Mouse (Mus musculus): ENCODE measurements around the gene Grap.

Grap gene

GRCm38 (mm10) chr11:61686141-61686540 is 33.1 kb downstream of the Grap start:
- DNase-seq = no peak

GRCm38 (mm10) chr11:61686906-61687453 is 33.9 kb downstream of the Grap start:
- DNase-seq = no peak

GRCm38 (mm10) chr11:61687595-61687994 is 34.5 kb downstream of the Grap start:
- no peak for DNase-seq

GRCm38 (mm10) chr11:61692996-61693395 is 39.9 kb downstream of the Grap start:
- no peak for DNase-seq

GRCm38 (mm10) chr11:61698852-61699251 is 45.8 kb downstream of the Grap start:
- DNase-seq = no peak

GRCm38 (mm10) chr11:61699460-61699859 is 46.4 kb downstream of the Grap start:
- DNase-seq = no peak

- DNase-seq = no peak
Observed at GRCm38 (mm10) chr11:61699933-61700332, 46.9 kb downstream of the Grap start.

- DNase-seq = no peak
Observed at GRCm38 (mm10) chr11:61701696-61702095, 48.6 kb downstream of the Grap start.

GRCm38 (mm10) chr11:61702494-61702893 is 49.4 kb downstream of the Grap start:
- DNase-seq = no peak

- no peak for DNase-seq
Observed at GRCm38 (mm10) chr11:61705581-61705980, 52.5 kb downstream of the Grap start.

GRCm38 (mm10) chr11:61706232-61706631 is 53.2 kb downstream of the Grap start:
- no peak for DNase-seq

GRCm38 (mm10) chr11:61708928-61709327 is 55.9 kb downstream of the Grap start:
- no peak for DNase-seq

- no peak for DNase-seq
Observed at GRCm38 (mm10) chr11:61713157-61713855, 60.2 kb downstream of the Grap start.

GRCm38 (mm10) chr11:61714346-61715117 is 61.5 kb downstream of the Grap start:
- peak; percentile 65 for DNase-seq

GRCm38 (mm10) chr11:61715130-61715529 is 62.1 kb downstream of the Grap start:
- no peak for DNase-seq

- no peak for DNase-seq
Observed at GRCm38 (mm10) chr11:61717990-61718389, 64.9 kb downstream of the Grap start.

GRCm38 (mm10) chr11:61719387-61719786 is 66.3 kb downstream of the Grap start:
- no peak for DNase-seq

- DNase-seq = no peak
Observed at GRCm38 (mm10) chr11:61719826-61720225, 66.8 kb downstream of the Grap start.

- no peak for DNase-seq
Observed at GRCm38 (mm10) chr11:61720636-61721035, 67.6 kb downstream of the Grap start, which contains the start of gene Slc5a10. Gene Slc5a10, minus strand, starts transcription at chr11:61720826.

GRCm38 (mm10) chr11:61722077-61722476 is 69.0 kb downstream of the Grap start:
- no peak for DNase-seq
